Mouse (Mus musculus) small intestine, adult 2 months (tissue): ENCODE measurements around the gene Zbtb8os.

Source experiments
- CTCF ChIP-seq: fragments of 200-500 bp; IDR thresholded peaks from 2 replicates; pipeline ENCODE4 v1.5.1; 2012; ENCODE audit warnings: low read depth, mild to moderate bottlenecking, control low read depth, inconsistent platforms, low read length, moderate library complexity, mixed read lengths; ENCODE audit not compliant: insufficient replicate concordance, insufficient read length; ENCODE audit errors: extremely low read depth
- POLR2A ChIP-seq: fragments of 200-500 bp; IDR thresholded peaks from 2 replicates; pipeline ENCODE4 v1.6.1; 2012; ENCODE audit warnings: low read depth, mild to moderate bottlenecking, control low read depth, inconsistent platforms, low read length, moderate library complexity

GRCm38 (mm10) chr4:129307936-129308335 is 27.6 kb upstream of the Zbtb8os start:
- TF ChIP-seq POLR2A (no peak), CTCF (no peak)
